Mouse (Mus musculus) cortical plate, adult 2 months (tissue): ENCODE measurements around the gene Slc39a3. TPM values are rescaled to one million over a fixed set of nuclear protein-coding genes. Genes with fewer than 3 reads are reported as not detected.
"Not testable (repeated sequence)": the region's sequence is repeated elsewhere in the genome, so short reads cannot be mapped to it uniquely, and the experiment has no call there.

ENCODE experiments used
- H3K27ac ChIP-seq: fragments of 200-500 bp; 2 replicates; pipeline ENCODE4 v1.5.1; 2012; ENCODE audit warnings: low read length, control low read depth, inconsistent platforms; ENCODE audit not compliant: insufficient read depth
- H3K4me1 ChIP-seq: fragments of 200-500 bp; 2 replicates; pipeline ENCODE4 v1.6.1; 2011; ENCODE audit warnings: low read length; ENCODE audit not compliant: control insufficient read depth, insufficient read depth
- H3K4me3 ChIP-seq: fragments of 200-500 bp; 2 replicates; pipeline ENCODE4 v1.5.1; 2011; ENCODE audit warnings: mild to moderate bottlenecking, low read length, control low read depth; ENCODE audit not compliant: insufficient read depth
- CTCF ChIP-seq: fragments of 200-500 bp; IDR thresholded peaks from 2 replicates; pipeline ENCODE4 v1.5.1; 2011; ENCODE audit warnings: mild to moderate bottlenecking, control low read depth, low read length; ENCODE audit not compliant: insufficient read depth; ENCODE audit errors: extremely low read depth
- POLR2A ChIP-seq: fragments of 200-500 bp; IDR thresholded peaks from 2 replicates; pipeline ENCODE4 v1.6.1; 2011; ENCODE audit warnings: mild to moderate bottlenecking, low read length, control low read depth; ENCODE audit not compliant: insufficient read depth; ENCODE audit errors: extremely low read depth
- polyA plus RNA-seq: library from polyadenylated mRNA; depleted of rRNA; stranded (reverse); fragments of >200 nt; gene quantifications from 2 replicates; pipeline ENCODE4 v1.2.3, GENCODE M21; 2012

Slc39a3 gene
- polyA plus RNA-seq, 1 experiment, result 72.8 TPM

DNA sequence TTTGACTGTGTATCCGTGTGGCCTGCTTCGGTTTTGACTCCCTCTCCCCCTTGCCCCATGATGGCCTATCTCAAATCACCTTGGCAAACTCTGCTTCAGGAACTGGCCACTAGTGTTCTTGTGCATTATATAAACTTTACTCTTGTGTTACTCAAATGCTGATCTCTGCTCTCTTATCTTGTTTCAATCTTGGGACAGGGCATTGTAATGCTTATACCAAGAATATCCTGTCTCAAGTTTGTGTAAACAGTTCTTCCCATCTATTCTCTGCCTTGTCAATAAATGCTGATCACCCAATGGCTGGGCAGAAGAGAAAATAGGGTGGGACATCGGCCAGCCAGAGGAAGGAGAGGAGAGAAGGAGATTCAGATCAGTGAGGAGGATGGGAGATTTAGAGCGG lies 25.5 kb upstream of the Slc39a3 start:
- no peak overlapping the region for H3K27ac ChIP-seq
- peaks cover 8% of the 10 kb centered on the region; the same call in 1 of the 2 replicates for H3K4me1 ChIP-seq
- no peak overlapping the region for H3K4me3 ChIP-seq
- TF ChIP-seq CTCF (no peak), POLR2A (no peak)

DNA sequence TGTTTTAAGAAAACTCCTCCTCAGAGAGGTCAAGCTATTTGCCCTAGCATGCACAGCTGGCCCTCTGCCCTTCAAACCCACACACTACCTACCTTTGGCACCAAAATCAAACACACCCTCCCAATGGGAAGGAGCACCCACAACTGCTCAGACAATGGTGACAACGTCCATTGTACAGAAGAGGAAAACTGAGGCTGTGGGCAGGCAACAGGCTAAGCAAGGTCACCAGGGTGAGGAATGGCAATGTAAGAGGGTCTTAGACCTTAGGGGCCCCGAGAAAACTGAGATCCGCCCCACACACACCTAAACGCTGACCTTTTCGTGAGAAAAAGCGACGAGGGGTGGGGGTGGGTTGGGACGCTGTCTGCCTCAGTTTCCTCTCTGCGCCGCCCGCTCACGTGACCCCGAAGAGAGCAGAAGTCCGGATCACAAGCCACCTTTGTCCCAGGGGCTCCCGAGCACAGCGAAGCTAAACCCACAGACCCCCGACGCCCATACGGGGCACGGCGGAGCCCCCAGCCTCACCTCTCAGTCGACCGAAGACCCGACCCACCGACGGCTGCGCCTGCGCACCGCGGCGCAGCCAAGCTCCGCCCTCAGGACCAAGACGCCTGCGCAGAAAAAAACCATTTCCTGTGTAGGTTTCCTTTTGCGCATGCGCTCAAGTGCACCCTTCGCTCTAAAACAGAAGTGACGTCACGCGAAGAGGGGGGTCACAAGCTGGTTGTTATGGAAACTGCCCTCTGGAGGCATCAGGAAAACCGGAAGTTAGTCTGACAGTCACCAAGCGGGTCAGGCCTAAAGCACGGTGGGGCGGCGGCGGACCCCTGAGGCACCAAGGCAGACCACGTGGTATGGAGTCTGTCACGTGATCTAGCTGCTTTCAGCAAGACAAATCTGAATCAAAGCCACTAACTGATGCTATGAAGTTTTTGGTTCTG lies 22.6 kb upstream of the Slc39a3 start, which contains the start of gene Sgta:
Gene Sgta, minus strand, starts transcription at position 579 of the 941 bp plus-strand sequence.
- Histone ChIP-seq H3K27ac (no peak within 1 kb of the TSS), H3K4me3 (peak within 1 kb of the TSS; percentile 93), H3K4me1 (peaks cover 9% of the 10 kb centered on the region; the same call in 1 of the 2 replicates)
- TF ChIP-seq POLR2A (peak; percentile 69; the same call in 1 of the 2 replicates), CTCF (no peak)

DNA sequence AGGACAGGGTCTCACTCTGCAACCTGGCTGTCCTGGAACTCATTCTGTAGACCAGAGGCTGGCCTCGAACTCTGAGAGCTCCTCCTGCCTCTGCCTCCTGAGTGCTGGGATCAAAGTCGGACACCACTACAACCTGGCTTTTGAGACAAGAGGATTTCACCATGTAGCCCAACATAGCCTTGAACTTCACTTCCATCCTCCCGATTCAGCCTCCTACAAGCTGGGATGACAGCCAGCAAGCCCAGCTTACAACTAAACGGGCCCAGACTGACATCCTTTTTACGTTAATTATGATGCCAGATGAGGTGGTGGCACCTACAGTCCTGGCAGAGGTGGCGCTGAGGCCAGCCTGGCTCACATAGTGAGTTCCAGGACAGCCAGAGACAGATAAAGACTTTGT lies 21.7 kb upstream of the Slc39a3 start:
- Histone ChIP-seq H3K4me3 (peak overlapping the region; percentile 93; the same call in 1 of the 2 replicates), H3K4me1 (peaks cover 9% of the 10 kb centered on the region; the same call in 1 of the 2 replicates), H3K27ac (no peak overlapping the region)
- TF ChIP-seq POLR2A (no peak), CTCF (no peak)

GRCm38 (mm10) chr10:81057406-81058130 lies 20.3 kb upstream of the Slc39a3 start:
- Histone ChIP-seq H3K27ac (no peak overlapping the region), H3K4me3 (no peak overlapping the region)
- TF ChIP-seq POLR2A, result no peak
- no peak for TF ChIP-seq CTCF

DNA sequence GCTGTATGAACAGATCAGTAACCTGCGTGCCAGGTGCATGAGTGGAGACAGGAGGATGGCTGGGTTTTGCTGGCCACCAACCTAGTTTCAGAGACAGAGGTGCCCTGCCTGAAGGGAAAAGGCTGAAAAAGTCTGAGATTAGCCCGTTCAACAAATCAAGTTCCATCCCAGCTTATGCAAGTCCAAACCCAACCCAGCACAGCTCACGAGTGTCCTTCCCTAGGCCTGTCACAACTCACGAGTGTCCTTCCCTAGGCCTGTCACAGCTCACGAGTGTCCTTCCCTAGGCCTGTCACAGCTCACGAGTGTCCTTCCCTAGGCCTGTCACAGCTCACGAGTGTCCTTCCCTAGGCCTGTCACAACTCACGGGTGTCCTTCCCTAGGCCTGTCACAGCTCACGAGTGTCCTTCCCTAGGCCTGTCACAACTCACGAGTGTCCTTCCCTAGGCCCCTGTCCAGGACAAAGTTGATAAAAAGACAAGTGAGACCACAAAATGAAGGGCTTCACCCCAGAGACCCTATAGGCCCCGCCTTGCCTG lies 18.6 kb upstream of the Slc39a3 start:
- not testable (repeated sequence) for H3K4me3 ChIP-seq, H3K27ac ChIP-seq, H3K4me1 ChIP-seq

More at GRCm38 (mm10) chr10:81057406-81058130, 20.3 kb upstream of the Slc39a3 start:
- H3K4me1 ChIP-seq, result peaks cover 9% of the 10 kb centered on the region; the same call in 1 of the 2 replicates

DNA sequence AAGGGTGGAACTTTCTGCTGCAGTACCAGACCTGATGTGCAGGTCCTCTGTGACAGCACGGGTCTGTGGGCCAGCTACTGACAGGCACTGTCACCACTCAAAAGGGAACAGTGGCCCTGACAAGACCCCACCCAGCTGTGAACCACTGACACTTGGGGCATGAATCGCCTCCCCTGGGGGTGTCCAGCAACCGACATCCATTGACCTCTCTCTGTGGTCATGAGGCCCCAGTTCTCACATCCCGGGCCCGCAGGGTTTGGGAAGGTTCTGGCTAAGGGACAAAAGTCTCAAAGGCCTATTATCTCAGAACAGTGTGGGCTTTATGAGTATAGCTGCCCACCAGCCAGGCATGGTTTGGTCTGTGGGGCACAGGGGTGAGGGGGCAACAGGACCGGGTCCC lies 17.9 kb upstream of the Slc39a3 start:
- Histone ChIP-seq H3K27ac (no peak overlapping the region), H3K4me3 (no peak overlapping the region), H3K4me1 (peaks cover 9% of the 10 kb centered on the region; the same call in 1 of the 2 replicates)
- no peak for TF ChIP-seq CTCF
- TF ChIP-seq POLR2A, result no peak

DNA sequence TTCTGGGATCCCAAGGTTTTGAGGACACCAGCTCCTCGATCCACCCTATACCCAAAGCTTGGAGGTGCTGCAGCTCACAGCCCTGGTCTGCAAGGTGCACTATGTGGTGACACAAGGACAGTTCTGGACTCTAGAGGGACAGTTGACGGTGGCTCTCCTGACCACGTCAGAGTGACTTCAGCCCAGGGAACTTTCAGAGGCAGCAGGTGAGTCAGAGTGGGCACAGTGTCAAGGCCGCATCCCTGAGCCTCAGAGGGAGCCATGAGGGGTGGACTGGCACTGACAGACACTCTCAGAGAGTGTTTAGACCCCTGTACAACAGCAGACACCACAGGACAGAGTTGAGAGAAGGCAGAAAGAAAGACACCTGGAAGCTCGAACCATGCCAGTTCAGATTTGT lies 15.4 kb upstream of the Slc39a3 start:
- no peak for TF ChIP-seq CTCF
- no peaks in the 10 kb centered on the region for H3K4me1 ChIP-seq
- H3K27ac ChIP-seq, result no peak overlapping the region
- H3K4me3 ChIP-seq, result no peak overlapping the region

DNA sequence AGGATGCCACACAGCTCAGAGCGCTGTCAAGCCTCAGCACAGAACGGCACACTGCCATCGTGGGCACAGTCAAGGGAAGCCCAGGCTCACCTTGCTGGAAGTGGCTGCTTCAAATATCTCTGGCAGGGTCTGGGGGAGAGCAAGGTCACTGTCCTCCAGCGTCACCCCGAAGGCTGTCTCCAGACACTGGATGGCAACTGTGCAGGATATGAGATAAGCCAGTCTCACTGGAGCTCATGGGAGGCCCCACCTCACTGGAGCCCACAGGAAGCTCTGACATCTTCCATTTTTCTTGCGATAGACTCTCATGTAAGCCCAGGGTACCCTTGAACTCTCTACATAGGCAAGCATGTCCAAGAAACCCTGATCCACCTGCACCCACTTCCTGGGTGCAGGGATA lies 13.9 kb upstream of the Slc39a3 start:
- H3K27ac ChIP-seq, result no peak overlapping the region
- no peak overlapping the region for H3K4me3 ChIP-seq
- TF ChIP-seq POLR2A (no peak), CTCF (no peak)
- H3K4me1 ChIP-seq, result no peaks in the 10 kb centered on the region

- Histone ChIP-seq H3K4me3 (no peak overlapping the region), H3K27ac (no peak overlapping the region), H3K4me1 (no peaks in the 10 kb centered on the region)
- TF ChIP-seq POLR2A (no peak), CTCF (0 out of 2 replicates have a peak, but pooled peaks have one; percentile 11)
Observed at GRCm38 (mm10) chr10:81050645-81051044, 13.4 kb upstream of the Slc39a3 start.

DNA sequence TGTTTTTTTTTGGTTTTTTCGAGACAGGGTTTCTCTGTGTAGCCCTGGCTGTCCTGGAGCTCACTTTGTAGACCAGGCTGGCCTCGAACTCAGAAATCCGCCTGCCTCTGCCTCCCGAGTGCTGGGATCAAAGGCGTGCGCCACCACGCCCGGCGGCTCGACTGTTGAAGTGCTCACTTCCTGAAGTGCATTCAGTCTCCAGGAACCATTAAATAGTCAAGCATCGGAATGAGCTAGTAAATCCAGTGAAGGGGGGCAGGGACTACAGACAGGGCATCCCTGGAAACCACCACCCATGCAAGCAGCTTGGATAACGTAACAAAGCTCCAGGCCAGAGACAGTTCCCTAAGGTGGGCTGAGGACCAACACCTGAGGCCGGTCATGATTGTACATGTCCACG lies 8.0 kb upstream of the Slc39a3 start:
- H3K4me3 ChIP-seq, H3K27ac ChIP-seq, H3K4me1 ChIP-seq: not testable (repeated sequence)
